Mouse (Mus musculus) cerebellum, adult 8-10 months (tissue): ENCODE results near the gene Snx7.

ENCODE experiments used
- DNase-seq: peaks from one replicate; pipeline ENCODE4 v3.0.0; 2022

The Snx7 gene

GRCm38 (mm10) chr3:117814218-117814617, 54.5 kb downstream of the Snx7 start:
- no peak for DNase-seq

GRCm38 (mm10) chr3:117812135-117812534, 56.6 kb downstream of the Snx7 start:
- no peak for DNase-seq

GRCm38 (mm10) chr3:117805782-117806181, 63.0 kb downstream of the Snx7 start:
- no peak for DNase-seq

GRCm38 (mm10) chr3:117794501-117794900, 74.2 kb downstream of the Snx7 start:
- no peak for DNase-seq

DNA sequence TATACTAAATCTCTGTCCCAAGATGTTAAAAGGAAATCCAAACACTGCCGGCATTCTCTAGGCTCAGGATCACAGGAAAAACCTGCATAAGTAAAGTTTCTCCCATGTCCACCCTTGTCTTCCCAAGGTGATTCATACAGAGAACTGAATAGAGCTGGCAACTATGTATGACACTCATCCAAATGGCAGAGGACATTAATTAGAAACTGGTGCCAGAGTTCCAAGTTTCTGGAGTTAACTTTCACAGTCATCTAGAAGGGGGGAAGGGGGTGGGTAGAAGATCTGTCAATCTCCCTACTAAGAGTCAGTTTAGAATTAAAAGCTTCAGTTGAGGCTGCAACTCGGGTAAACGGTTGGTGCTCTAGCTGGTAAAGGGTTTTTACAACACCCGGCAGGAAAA, 76.8 kb downstream of the Snx7 start:
- no peak for DNase-seq

DNA sequence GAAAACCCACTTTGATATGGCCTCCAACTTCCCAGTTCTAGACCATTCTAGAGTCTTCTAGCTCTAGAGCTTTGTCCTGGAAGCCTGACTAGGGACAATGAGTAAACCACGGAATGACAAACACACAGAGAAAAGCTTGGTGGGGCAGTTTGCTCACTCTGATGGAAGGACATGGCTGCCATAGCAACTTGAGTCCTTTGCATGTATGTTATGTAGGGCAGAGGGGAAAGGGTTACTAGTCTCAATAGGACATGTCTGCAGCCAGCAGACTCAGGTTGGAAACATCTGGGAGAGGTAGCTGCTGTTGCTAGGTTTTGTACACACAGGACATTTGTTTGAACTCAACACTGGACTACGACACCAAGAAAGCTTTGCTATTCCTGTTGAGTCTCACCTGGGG, 77.5 kb downstream of the Snx7 start:
- no peak for DNase-seq

DNA sequence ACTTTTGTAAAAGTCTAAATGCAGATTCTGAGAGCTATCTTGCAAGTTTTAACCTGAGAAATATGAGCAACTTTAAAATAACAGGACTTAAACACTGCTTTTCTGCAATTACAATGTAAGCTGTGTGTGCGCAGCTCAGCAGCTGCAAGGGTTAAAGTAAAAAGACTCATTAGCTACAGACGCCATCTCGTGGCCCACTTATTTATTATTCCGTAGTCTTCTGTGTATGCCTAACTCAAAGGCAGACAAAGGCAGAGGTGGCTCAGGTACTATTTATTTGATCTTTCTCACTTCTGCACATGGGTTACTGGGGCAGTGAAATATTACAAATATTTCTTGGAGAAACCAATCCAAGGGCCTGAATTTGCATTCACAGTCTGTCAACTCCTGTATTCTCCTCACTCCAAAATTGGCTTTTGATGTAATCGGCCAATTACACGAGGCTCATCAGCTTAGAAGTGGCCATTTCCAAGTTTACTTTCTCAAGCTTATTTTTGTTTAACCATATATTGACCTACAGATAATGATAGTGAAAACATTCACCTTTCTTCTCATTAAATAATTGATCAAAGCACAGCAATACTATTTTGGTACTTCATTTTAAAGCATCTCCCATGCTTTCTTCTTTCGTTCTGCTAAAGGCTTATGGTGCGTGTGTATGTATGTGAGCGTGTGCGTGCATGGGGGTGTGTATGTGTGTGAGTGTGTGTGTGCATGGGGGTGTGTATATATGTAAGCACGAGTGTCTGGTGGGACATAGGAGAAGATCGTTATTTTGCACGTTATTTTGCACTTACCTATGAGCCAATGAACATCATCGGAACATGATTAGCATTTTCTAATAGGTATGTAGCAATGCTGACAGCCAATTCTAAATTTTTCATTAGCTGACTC, 79.7 kb downstream of the Snx7 start:
- DNase-seq, result no peak

- DNase-seq, result no peak
These were observed 81.5 kb downstream of the Snx7 start for GRCm38 (mm10) chr3:117787247-117787646.

DNA sequence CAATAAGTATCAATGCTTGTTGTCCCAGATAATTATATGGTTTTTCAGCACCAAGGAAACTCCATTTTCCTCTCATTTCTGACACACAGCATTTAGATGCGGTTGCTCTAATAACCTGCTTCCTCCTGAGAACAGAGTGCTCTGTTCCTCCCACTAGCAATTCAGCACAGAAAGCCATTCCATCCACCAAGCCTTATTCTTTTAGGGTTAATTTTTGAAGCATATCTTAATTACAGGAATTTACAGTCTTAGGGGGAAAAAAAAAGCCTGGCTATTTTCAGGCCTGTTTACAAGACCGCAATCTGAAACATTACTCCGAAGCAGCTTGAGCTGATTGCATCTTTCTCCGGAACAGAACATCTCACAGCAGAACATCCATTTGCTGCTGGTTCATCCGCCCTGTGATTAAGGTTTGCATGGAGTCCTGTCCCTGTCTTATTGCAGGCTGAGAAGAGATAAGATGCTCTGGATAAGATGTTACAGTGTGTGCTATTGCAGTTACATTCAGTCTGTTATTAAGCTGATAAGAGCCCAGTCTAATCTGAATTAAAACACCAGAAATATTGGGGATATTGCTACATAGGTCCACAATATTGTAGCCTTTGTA, 116.5 kb downstream of the Snx7 start:
- DNase-seq, result no peak

GRCm38 (mm10) chr3:117751665-117752064, 117.1 kb downstream of the Snx7 start:
- DNase-seq, result no peak

DNA sequence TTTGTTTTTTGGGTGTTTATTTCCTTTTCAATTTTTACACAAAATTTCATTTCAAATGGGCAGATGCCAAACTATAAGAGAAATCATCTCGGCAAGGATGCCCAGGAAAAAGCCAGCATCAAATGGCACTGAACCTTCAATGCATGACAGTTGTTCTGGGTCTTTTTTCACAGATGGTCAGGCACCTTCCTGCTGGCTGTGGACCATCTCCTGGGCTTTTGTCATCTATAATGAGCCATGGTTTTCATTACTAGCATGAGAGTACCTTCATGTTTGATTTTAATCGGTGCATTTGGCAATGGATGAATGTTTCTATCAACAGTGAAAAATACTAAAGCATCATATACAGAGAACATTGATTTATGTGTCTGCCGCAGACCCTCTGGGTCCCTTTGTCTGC, 119.5 kb downstream of the Snx7 start:
- no peak for DNase-seq

DNA sequence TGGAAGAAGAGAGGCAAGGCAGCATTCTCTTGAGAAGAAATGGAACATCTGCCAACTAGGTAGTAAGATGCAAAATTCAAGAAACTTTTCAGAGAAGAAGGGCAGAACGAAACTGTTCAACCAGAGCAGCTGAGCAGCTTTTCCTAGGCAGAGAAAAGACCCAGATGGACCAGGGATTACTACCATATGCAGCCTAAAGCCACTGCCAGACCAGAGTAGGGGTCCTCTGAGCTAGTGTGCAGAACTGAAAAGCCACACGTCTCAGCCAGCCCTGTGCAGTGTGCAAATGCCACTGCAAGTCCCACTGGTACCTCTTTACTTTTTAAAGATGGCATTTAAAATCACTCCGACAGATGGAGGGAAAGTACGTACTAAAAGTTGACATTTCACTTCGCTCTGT, 129.0 kb downstream of the Snx7 start:
- no peak for DNase-seq

- no peak for DNase-seq
These were observed 136.1 kb downstream of the Snx7 start for GRCm38 (mm10) chr3:117732661-117733060.
